Mouse (Mus musculus) forebrain, embryonic 14.5 days (tissue): ENCODE measurements around the gene Noc3l. TPM values are rescaled to one million over a fixed set of nuclear protein-coding genes. Genes with fewer than 3 reads are reported as not detected.

ENCODE experiments used
- ATAC-seq: fragments of 200-750 bp; cut with Nextera tagmentation; 2 replicates; pipeline ENCODE4 v1.8.0; 2017; ENCODE audit warnings: mild to moderate bottlenecking, moderate library complexity
- DNase-seq: peaks from one replicate; pipeline ENCODE4 v3.0.0-alpha.2; 2015; ENCODE audit warnings: low spot score
- H3K27ac ChIP-seq: fragments of 300-500 bp; sonication (generic); 2 replicates; pipeline ENCODE4 v1.5.1; 2014; ENCODE audit warnings: low read depth, mild to moderate bottlenecking, control low read depth, low read length, moderate library complexity
- H3K27me3 ChIP-seq: fragments of 300-500 bp; sonication (generic); replicated peaks from 2 replicates; pipeline ENCODE4 v1.6.1; 2014; ENCODE audit warnings: low read length, control low read depth, mixed read lengths; ENCODE audit not compliant: control insufficient read depth, insufficient read depth
- H3K36me3 ChIP-seq: fragments of 300-500 bp; sonication (generic); 2 replicates; pipeline ENCODE4 v1.6.1; 2014; ENCODE audit warnings: low read length, control low read depth; ENCODE audit not compliant: control insufficient read depth, insufficient read depth
- H3K4me1 ChIP-seq: fragments of 300-500 bp; sonication (generic); 2 replicates; pipeline ENCODE4 v1.6.1; 2014; ENCODE audit warnings: antibody characterized with exemption, low read length, control low read depth; ENCODE audit not compliant: control insufficient read depth, insufficient read depth
- H3K4me2 ChIP-seq: fragments of 300-500 bp; sonication (generic); 2 replicates; pipeline ENCODE4 v1.6.1; 2014; ENCODE audit warnings: mild to moderate bottlenecking, control low read depth, low read length
- H3K4me3 ChIP-seq: fragments of 300-500 bp; sonication (generic); 2 replicates; pipeline ENCODE4 v1.5.1; 2014; ENCODE audit warnings: low read depth, low read length, control low read depth
- H3K9ac ChIP-seq: fragments of 300-500 bp; sonication (generic); 2 replicates; pipeline ENCODE4 v1.6.1; 2014; ENCODE audit warnings: mild to moderate bottlenecking, low read length, control low read depth, moderate library complexity
- H3K9me3 ChIP-seq: fragments of 300-500 bp; sonication (generic); replicated peaks from 2 replicates; pipeline ENCODE4 v1.6.1; 2016; ENCODE audit warnings: low read length, control low read depth, mixed read lengths; ENCODE audit not compliant: control insufficient read depth
- WGBS: fragments of 180-500 bp; shearing (Covaris S2); extraction: QIAGEN DNeasy Blood & Tissue Kit; methylation state at CpG from one replicate; pipeline ENCODE4 v1.1.7; 2014; 5-methylcytosine and 5-hydroxymethylcytosine counted together
- polyA plus RNA-seq: library from polyadenylated mRNA; unstranded; fragments of >200 nt; fragmentation: Nextera tagmentation; extraction: Ambion mirVana; gene quantifications from 2 replicates; pipeline ENCODE4 v1.2.1, GENCODE M21; 2014

The Noc3l gene
- polyA plus RNA-seq, result 6.4 and 6.9 TPM in 2 replicates

- H3K4me1 ChIP-seq, result 0 out of 2 replicates have a peak, but pooled peaks cover 4% of the 10 kb centered on the region
- WGBS, result under 1% methylated on average over 38 of the region's 38 CpGs
- H3K27ac ChIP-seq, result peak within 1 kb of the TSS; percentile 48; the same call in 1 of the 2 replicates
- H3K9ac ChIP-seq, result peak within 1 kb of the TSS; percentile 83
- H3K27me3 ChIP-seq, result no peaks in the 10 kb centered on the region
- H3K9me3 ChIP-seq, result no peaks in the 10 kb centered on the region
- H3K4me2 ChIP-seq, result peak within 1 kb of the TSS; percentile 72
- DNase-seq, result peak; percentile 93
- peak within 1 kb of the TSS; percentile 83 for H3K4me3 ChIP-seq
- peak; percentile 99 for ATAC-seq
- peaks cover 21% of the 10 kb centered on the region for H3K36me3 ChIP-seq
Measured at GRCm38 (mm10) chr19:38818766-38819426, at the start of gene Noc3l. Gene Noc3l, minus strand, starts transcription at chr19:38819237.

- no peak overlapping the region for H3K4me3 ChIP-seq
- DNase-seq, result no peak
- H3K4me2 ChIP-seq, result no peak overlapping the region
- H3K27ac ChIP-seq, result no peak overlapping the region
- H3K4me1 ChIP-seq, result no peaks in the 10 kb centered on the region
- no peak overlapping the region for H3K9ac ChIP-seq
- H3K27me3 ChIP-seq, result no peaks in the 10 kb centered on the region
- no peak for ATAC-seq
- no peaks in the 10 kb centered on the region for H3K9me3 ChIP-seq
- H3K36me3 ChIP-seq, result no peaks in the 10 kb centered on the region
- 92% methylated on average over 6 of the region's 6 CpGs for WGBS
Measured at GRCm38 (mm10) chr19:38862523-38862922, 43.5 kb upstream of the Noc3l start.

GRCm38 (mm10) chr19:38858224-38858623, 39.2 kb upstream of the Noc3l start:
- Histone ChIP-seq H3K4me1 (no peaks in the 10 kb centered on the region), H3K9me3 (no peaks in the 10 kb centered on the region), H3K36me3 (no peaks in the 10 kb centered on the region), H3K9ac (no peak overlapping the region), H3K4me2 (no peak overlapping the region), H3K4me3 (no peak overlapping the region), H3K27ac (no peak overlapping the region), H3K27me3 (no peaks in the 10 kb centered on the region)
- WGBS, result 93% methylated on average over 3 of the region's 3 CpGs
- DNase-seq, result no peak
- ATAC-seq, result no peak

GRCm38 (mm10) chr19:38846373-38846772, 27.3 kb upstream of the Noc3l start:
- H3K9ac ChIP-seq, result no peak overlapping the region
- no peak overlapping the region for H3K27ac ChIP-seq
- 94% methylated on average over 2 of the region's 2 CpGs for WGBS
- H3K4me2 ChIP-seq, result no peak overlapping the region
- no peak overlapping the region for H3K4me3 ChIP-seq
- ATAC-seq (no peak), DNase-seq (no peak)
- no peaks in the 10 kb centered on the region for H3K9me3 ChIP-seq
- no peaks in the 10 kb centered on the region for H3K4me1 ChIP-seq
- H3K36me3 ChIP-seq, result no peaks in the 10 kb centered on the region
- no peaks in the 10 kb centered on the region for H3K27me3 ChIP-seq

GRCm38 (mm10) chr19:38844817-38845216, 25.8 kb upstream of the Noc3l start:
- no peak overlapping the region for H3K27ac ChIP-seq
- H3K27me3 ChIP-seq, result no peaks in the 10 kb centered on the region
- no peak overlapping the region for H3K4me2 ChIP-seq
- 62% methylated on average over 5 of the region's 5 CpGs for WGBS
- ATAC-seq, result no peak
- no peak for DNase-seq
- H3K36me3 ChIP-seq, result no peaks in the 10 kb centered on the region
- no peaks in the 10 kb centered on the region for H3K4me1 ChIP-seq
- no peaks in the 10 kb centered on the region for H3K9me3 ChIP-seq
- H3K9ac ChIP-seq, result no peak overlapping the region
- no peak overlapping the region for H3K4me3 ChIP-seq

GRCm38 (mm10) chr19:38837171-38837641, 18.2 kb upstream of the Noc3l start:
- Histone ChIP-seq H3K9ac (peak overlapping the region; percentile 86), H3K9me3 (no peaks in the 10 kb centered on the region), H3K27me3 (no peaks in the 10 kb centered on the region), H3K4me2 (peak overlapping the region; percentile 55), H3K4me1 (peaks cover 13% of the 10 kb centered on the region; the same call in 1 of the 2 replicates), H3K27ac (peak overlapping the region; percentile 87), H3K36me3 (no peaks in the 10 kb centered on the region), H3K4me3 (peak overlapping the region; percentile 83)
- ATAC-seq, result peak; percentile 54
- peak; percentile 76 for DNase-seq
- under 1% methylated on average over 53 of the region's 54 CpGs for WGBS

GRCm38 (mm10) chr19:38836438-38837170, 17.6 kb upstream of the Noc3l start, which contains the start of gene Tbc1d12:
Gene Tbc1d12, plus strand, starts transcription at chr19:38836579.
- Histone ChIP-seq H3K4me2 (peak within 1 kb of the TSS; percentile 55), H3K27me3 (no peaks in the 10 kb centered on the region), H3K9me3 (no peaks in the 10 kb centered on the region), H3K9ac (peak within 1 kb of the TSS; percentile 86), H3K4me3 (peak within 1 kb of the TSS; percentile 83), H3K27ac (peak within 1 kb of the TSS; percentile 87), H3K4me1 (peaks cover 13% of the 10 kb centered on the region; the same call in 1 of the 2 replicates), H3K36me3 (no peaks in the 10 kb centered on the region)
- ATAC-seq, result peak; percentile 92
- peak; percentile 91 for DNase-seq
- under 1% methylated on average over 91 of the region's 101 CpGs for WGBS

GRCm38 (mm10) chr19:38836084-38836437, 17.0 kb upstream of the Noc3l start:
- ATAC-seq (no peak), DNase-seq (no peak)
- H3K4me1 ChIP-seq, result peaks cover 13% of the 10 kb centered on the region; the same call in 1 of the 2 replicates
- peak overlapping the region; percentile 83 for H3K4me3 ChIP-seq
- no peaks in the 10 kb centered on the region for H3K9me3 ChIP-seq
- H3K36me3 ChIP-seq, result no peaks in the 10 kb centered on the region
- H3K4me2 ChIP-seq, result peak overlapping the region; percentile 55
- peak overlapping the region; percentile 86 for H3K9ac ChIP-seq
- WGBS, result 30% methylated on average over 10 of the region's 10 CpGs
- no peaks in the 10 kb centered on the region for H3K27me3 ChIP-seq
- H3K27ac ChIP-seq, result 0 out of 2 replicates have a peak overlapping the region, but pooled peaks have one; percentile 87
